16 mouse cellular contexts compared by ENCODE assay signal in genomic region chr5:107240276-107240675, GRCm38 (mm10).
"Had no signal": no experiment of that assay in that cellular context is flagged by ENCODE, and none has a peak within 500 bp of the region (broad histone marks: within the 10 kb centered on the region; RNA-seq: fewer than 3 reads in every experiment).

No protein-coding gene starts in this region.

- H3K27me3 ChIP-seq: liver, embryonic 15.5 days had no signal

- H3K9ac ChIP-seq: kidney, embryonic 15.5 days; limb, embryonic 13.5 days; liver, embryonic 15.5 days had no signal

- H3K4me3 ChIP-seq: kidney, embryonic 15.5 days; limb, embryonic 10.5 days; limb, embryonic 13.5 days; liver, embryonic 15.5 days had no signal

- ATAC-seq: intestine, embryonic 16.5 days had no signal

- H3K9me3 ChIP-seq: kidney, embryonic 15.5 days; limb, embryonic 10.5 days; limb, embryonic 13.5 days; liver, embryonic 15.5 days had no signal

- H3K27ac ChIP-seq: kidney, embryonic 15.5 days; limb, embryonic 10.5 days; limb, embryonic 13.5 days; liver, embryonic 15.5 days had no signal

- H3K36me3 ChIP-seq: kidney, embryonic 15.5 days; limb, embryonic 10.5 days; limb, embryonic 13.5 days; liver, embryonic 15.5 days had no signal

- DNase-seq: kidney, adult 18-20 months; kidney, postnatal 4 days; layer of hippocampus, adult 9-11 months; liver; lung, adult 2 months; lung, postnatal 14 days; lung, postnatal 4 days; midbrain, embryonic 14.5 days; thymus, adult 2 months; thymus, postnatal 25 days had no signal

- H3K4me2 ChIP-seq: kidney, embryonic 15.5 days; limb, embryonic 13.5 days; liver, embryonic 15.5 days; midbrain, embryonic 11.5 days had no signal
